Mouse (Mus musculus): ENCODE measurements around the gene Bnipl. TPM values are rescaled to one million over a fixed set of nuclear protein-coding genes. Genes with fewer than 3 reads are reported as not detected.

Bnipl gene
- total and polyA plus RNA-seq, 3 experiments = 0.03 TPM; not detected in 2

DNA sequence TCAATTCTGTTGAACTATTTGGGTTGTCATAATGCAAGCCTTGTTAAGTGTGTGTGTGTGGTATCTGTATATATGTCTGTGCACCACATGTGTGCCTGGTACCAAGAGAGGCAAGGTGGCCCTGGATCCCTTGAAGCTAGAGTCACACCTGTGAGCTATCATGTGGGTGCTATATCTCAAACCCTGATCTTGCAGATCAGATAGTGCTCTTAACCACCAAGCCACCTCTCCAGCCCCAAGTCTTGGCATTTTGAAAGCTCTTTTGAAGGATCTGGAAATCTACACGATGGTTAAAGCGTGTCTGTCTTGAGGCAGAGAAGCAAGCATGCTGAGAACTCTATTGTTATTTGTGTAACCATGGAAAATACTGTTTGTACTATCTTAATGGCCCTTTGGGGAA is 40.4 kb downstream of the Bnipl start:
- peaks cover 95% of the 10 kb centered on the region for H3K36me3 ChIP-seq (replicated peaks)
- DNase-seq (ENCODE audit: low spot score) = no peak
- H3K4me3 ChIP-seq (ENCODE audit: low read depth, low read length) = no peak overlapping the region
- no peaks in the 10 kb centered on the region for H3K27me3 ChIP-seq (ENCODE audit: insufficient read depth, low read length)
- ATAC-seq (ENCODE audit: extremely low read depth, insufficient number of reproducible peaks, low FRiP score, poor library complexity, severe bottlenecking) = no peak
- no peak for TF ChIP-seq POLR2AphosphoS5 (IDR thresholded peaks at IDR 0.05; ENCODE audit: insufficient replicate concordance, low read depth, low read length)
- TF ChIP-seq TAL1 (conservative IDR thresholded peaks at IDR 0.05; ENCODE audit: low read depth, low read length) = no peak
- TF ChIP-seq GATA1 (IDR thresholded peaks at IDR 0.05; ENCODE audit: borderline replicate concordance, low read length) = no peak
- TF ChIP-seq CTCF (IDR thresholded peaks at IDR 0.05; ENCODE audit: low read depth, low read length) = no peak
- no peak for TF ChIP-seq GATA2 (IDR thresholded peaks at IDR 0.05; ENCODE audit: borderline replicate concordance, low read depth, low read length)
- no peaks in the 10 kb centered on the region for H3K9me3 ChIP-seq (replicated peaks)
- peaks cover 23% of the 10 kb centered on the region for H3K4me1 ChIP-seq (ENCODE audit: insufficient read depth, low read depth, low read length)

DNA sequence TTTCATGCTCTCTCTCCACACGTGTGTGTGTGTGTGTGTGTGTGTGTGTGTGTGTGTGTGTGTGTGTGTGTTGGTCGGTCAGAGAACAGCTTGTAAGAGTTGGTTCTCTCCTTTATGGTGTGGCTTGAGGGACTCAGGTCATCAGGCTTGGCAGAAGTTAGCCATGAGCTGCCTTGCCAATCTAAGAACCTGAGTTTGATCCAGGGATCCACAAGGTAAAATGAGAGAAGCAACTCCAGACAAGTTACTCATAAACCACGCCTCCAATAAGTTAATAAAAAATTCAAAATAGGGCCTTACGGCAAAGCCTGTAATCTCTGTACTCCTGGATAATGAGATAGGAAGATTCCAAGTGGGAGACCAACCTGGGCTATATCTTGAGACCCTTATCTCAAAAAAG is 42.7 kb downstream of the Bnipl start:
- H3K9me3 ChIP-seq (replicated peaks) = no peaks in the 10 kb centered on the region
- DNase-seq (ENCODE audit: low spot score) = no peak
- ATAC-seq (ENCODE audit: extremely low read depth, insufficient number of reproducible peaks, low FRiP score, poor library complexity, severe bottlenecking) = no peak
- TF ChIP-seq POLR2AphosphoS5 (IDR thresholded peaks at IDR 0.05; ENCODE audit: insufficient replicate concordance, low read depth, low read length) = no peak
- TF ChIP-seq TAL1 (conservative IDR thresholded peaks at IDR 0.05; ENCODE audit: low read depth, low read length) = no peak
- no peak for TF ChIP-seq GATA2 (IDR thresholded peaks at IDR 0.05; ENCODE audit: borderline replicate concordance, low read depth, low read length)
- no peak for TF ChIP-seq CTCF (IDR thresholded peaks at IDR 0.05; ENCODE audit: low read depth, low read length)
- TF ChIP-seq GATA1 (IDR thresholded peaks at IDR 0.05; ENCODE audit: borderline replicate concordance, low read length) = no peak
- H3K4me3 ChIP-seq (ENCODE audit: low read depth, low read length) = no peak overlapping the region
- peaks cover 8% of the 10 kb centered on the region; the same call in 1 of the 2 replicates for H3K4me1 ChIP-seq (ENCODE audit: insufficient read depth, low read depth, low read length)
- H3K27me3 ChIP-seq (ENCODE audit: insufficient read depth, low read length) = no peaks in the 10 kb centered on the region
- peaks cover 96% of the 10 kb centered on the region for H3K36me3 ChIP-seq (replicated peaks)

DNA sequence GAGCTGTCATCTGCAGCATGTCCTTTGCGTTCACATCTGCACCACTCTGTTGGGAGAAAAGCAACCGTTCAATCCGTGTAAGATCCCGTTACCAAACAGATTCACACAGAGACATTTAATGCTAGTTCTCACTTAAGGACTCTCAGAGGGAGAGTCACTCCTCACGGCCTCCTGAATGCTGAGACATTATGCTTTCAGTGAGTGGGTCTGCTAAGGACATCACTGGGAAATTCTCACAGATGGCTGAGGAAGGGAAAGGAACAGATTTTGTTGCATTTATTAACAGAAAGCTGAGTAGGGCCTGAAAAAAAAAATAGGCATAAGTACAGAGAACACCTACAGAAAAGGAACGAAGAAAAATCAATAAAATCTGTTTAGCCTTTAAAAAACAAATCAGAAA is 47.1 kb downstream of the Bnipl start:
- Histone ChIP-seq H3K4me3 (ENCODE audit: low read depth, low read length) (no peak overlapping the region), H3K4me1 (ENCODE audit: insufficient read depth, low read depth, low read length) (peaks cover 3% of the 10 kb centered on the region; the same call in 1 of the 2 replicates), H3K27me3 (ENCODE audit: insufficient read depth, low read length) (no peaks in the 10 kb centered on the region), H3K9me3 (replicated peaks) (no peaks in the 10 kb centered on the region), H3K36me3 (replicated peaks) (peaks cover 98% of the 10 kb centered on the region)
- no peak for DNase-seq (ENCODE audit: low spot score)
- ATAC-seq (ENCODE audit: extremely low read depth, insufficient number of reproducible peaks, low FRiP score, poor library complexity, severe bottlenecking) = no peak
- TF ChIP-seq POLR2AphosphoS5 (IDR thresholded peaks at IDR 0.05; ENCODE audit: insufficient replicate concordance, low read depth, low read length) (no peak), TAL1 (conservative IDR thresholded peaks at IDR 0.05; ENCODE audit: low read depth, low read length) (no peak), GATA1 (IDR thresholded peaks at IDR 0.05; ENCODE audit: borderline replicate concordance, low read length) (no peak), CTCF (IDR thresholded peaks at IDR 0.05; ENCODE audit: low read depth, low read length) (no peak), GATA2 (IDR thresholded peaks at IDR 0.05; ENCODE audit: borderline replicate concordance, low read depth, low read length) (no peak)

DNA sequence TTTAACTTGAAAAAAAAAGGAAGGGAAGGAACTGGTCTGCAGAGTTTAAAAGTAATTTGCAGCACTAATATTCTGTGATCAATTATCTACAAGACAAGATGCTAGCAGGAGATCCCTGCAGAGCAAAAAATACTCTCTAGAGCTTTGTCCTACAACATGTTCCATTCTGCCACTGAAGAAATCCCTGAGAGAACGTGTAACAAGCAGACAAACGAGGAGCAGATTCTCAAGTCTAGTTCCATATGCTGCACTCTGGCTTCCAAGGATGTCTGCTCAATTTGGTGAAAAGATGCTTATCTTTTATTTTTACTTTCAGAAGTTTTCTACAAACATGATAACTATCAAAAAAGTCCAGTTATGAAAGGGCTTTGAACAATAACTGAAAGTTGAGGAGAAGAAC is 50.4 kb downstream of the Bnipl start:
- Histone ChIP-seq H3K4me1 (ENCODE audit: insufficient read depth, low read depth, low read length) (no peaks in the 10 kb centered on the region), H3K36me3 (replicated peaks) (peaks cover 98% of the 10 kb centered on the region), H3K4me3 (ENCODE audit: low read depth, low read length) (no peak overlapping the region), H3K27me3 (ENCODE audit: insufficient read depth, low read length) (no peaks in the 10 kb centered on the region), H3K9me3 (replicated peaks) (no peaks in the 10 kb centered on the region)
- ATAC-seq (ENCODE audit: extremely low read depth, insufficient number of reproducible peaks, low FRiP score, poor library complexity, severe bottlenecking) (no peak), DNase-seq (ENCODE audit: low spot score) (no peak)
- TF ChIP-seq CTCF (IDR thresholded peaks at IDR 0.05; ENCODE audit: low read depth, low read length) = no peak
- TF ChIP-seq POLR2AphosphoS5 (IDR thresholded peaks at IDR 0.05; ENCODE audit: insufficient replicate concordance, low read depth, low read length) = no peak
- TF ChIP-seq GATA2 (IDR thresholded peaks at IDR 0.05; ENCODE audit: borderline replicate concordance, low read depth, low read length) = no peak
- no peak for TF ChIP-seq GATA1 (IDR thresholded peaks at IDR 0.05; ENCODE audit: borderline replicate concordance, low read length)
- TF ChIP-seq TAL1 (conservative IDR thresholded peaks at IDR 0.05; ENCODE audit: low read depth, low read length) = no peak

DNA sequence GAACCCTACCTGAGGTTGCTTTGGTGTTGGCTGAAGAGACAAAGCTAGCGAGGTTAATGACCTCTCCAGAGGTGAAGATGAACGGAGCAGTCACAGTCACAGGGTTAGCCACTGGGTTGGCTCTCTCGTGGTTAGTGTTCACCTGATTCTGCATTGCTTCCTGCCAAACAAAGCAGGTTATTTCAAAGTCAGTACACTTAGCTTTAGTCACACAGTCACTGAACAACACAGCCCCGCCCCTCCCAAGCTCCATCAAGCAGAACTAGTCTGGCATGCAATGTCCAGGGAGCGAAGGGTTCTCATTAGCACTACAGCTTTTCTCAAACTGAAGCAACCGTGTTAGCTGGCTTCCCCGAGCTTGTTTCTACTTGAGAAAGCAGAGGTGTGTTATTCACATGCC is 50.9 kb downstream of the Bnipl start:
- Histone ChIP-seq H3K4me3 (ENCODE audit: low read depth, low read length) (no peak overlapping the region), H3K9me3 (replicated peaks) (no peaks in the 10 kb centered on the region), H3K4me1 (ENCODE audit: insufficient read depth, low read depth, low read length) (no peaks in the 10 kb centered on the region), H3K36me3 (replicated peaks) (peaks cover 98% of the 10 kb centered on the region), H3K27me3 (ENCODE audit: insufficient read depth, low read length) (no peaks in the 10 kb centered on the region)
- TF ChIP-seq GATA1 (IDR thresholded peaks at IDR 0.05; ENCODE audit: borderline replicate concordance, low read length) = no peak
- TF ChIP-seq CTCF (IDR thresholded peaks at IDR 0.05; ENCODE audit: low read depth, low read length) = no peak
- TF ChIP-seq POLR2AphosphoS5 (IDR thresholded peaks at IDR 0.05; ENCODE audit: insufficient replicate concordance, low read depth, low read length) = no peak
- TF ChIP-seq TAL1 (conservative IDR thresholded peaks at IDR 0.05; ENCODE audit: low read depth, low read length) = no peak
- no peak for TF ChIP-seq GATA2 (IDR thresholded peaks at IDR 0.05; ENCODE audit: borderline replicate concordance, low read depth, low read length)
- DNase-seq (ENCODE audit: low spot score) (no peak), ATAC-seq (ENCODE audit: extremely low read depth, insufficient number of reproducible peaks, low FRiP score, poor library complexity, severe bottlenecking) (no peak)

DNA sequence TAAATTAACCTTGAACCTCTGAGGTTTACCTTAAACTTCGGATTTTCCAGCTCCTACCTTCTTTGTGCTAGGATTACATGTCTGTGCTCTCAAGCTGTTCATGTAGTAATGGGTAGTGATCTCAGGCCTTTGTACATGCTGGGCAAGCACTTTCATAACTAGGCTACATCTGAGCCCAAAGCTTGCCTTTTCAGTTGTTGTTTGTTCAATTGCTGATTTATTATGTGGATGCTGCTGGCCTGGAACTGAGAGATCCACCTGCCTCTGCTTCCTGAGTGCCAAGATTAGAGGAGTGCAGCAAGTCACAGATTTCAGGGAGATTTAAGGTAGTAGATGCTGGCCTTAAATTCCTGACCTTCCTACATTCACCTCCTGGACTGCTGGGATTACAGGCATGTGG is 51.9 kb downstream of the Bnipl start:
- TF ChIP-seq POLR2AphosphoS5 (IDR thresholded peaks at IDR 0.05; ENCODE audit: insufficient replicate concordance, low read depth, low read length) (no peak), GATA2 (IDR thresholded peaks at IDR 0.05; ENCODE audit: borderline replicate concordance, low read depth, low read length) (no peak), GATA1 (IDR thresholded peaks at IDR 0.05; ENCODE audit: borderline replicate concordance, low read length) (no peak), CTCF (IDR thresholded peaks at IDR 0.05; ENCODE audit: low read depth, low read length) (no peak)
- DNase-seq (ENCODE audit: low spot score) (no peak), ATAC-seq (ENCODE audit: extremely low read depth, insufficient number of reproducible peaks, low FRiP score, poor library complexity, severe bottlenecking) (no peak)
- Histone ChIP-seq H3K27me3 (ENCODE audit: insufficient read depth, low read length) (no peaks in the 10 kb centered on the region), H3K4me3 (ENCODE audit: low read depth, low read length) (no peak overlapping the region), H3K4me1 (ENCODE audit: insufficient read depth, low read depth, low read length) (no peaks in the 10 kb centered on the region), H3K9me3 (replicated peaks) (no peaks in the 10 kb centered on the region), H3K36me3 (replicated peaks) (peaks cover 98% of the 10 kb centered on the region)
